Mouse (Mus musculus) MN1 (cell line): Measurements from ENCODE around the gene Sox5.

Experiments
- DNase-seq: peaks from one replicate; pipeline ENCODE4 v3.0.0-alpha.2; 2016; ENCODE audit warnings: low spot score

Gene Sox5

DNA sequence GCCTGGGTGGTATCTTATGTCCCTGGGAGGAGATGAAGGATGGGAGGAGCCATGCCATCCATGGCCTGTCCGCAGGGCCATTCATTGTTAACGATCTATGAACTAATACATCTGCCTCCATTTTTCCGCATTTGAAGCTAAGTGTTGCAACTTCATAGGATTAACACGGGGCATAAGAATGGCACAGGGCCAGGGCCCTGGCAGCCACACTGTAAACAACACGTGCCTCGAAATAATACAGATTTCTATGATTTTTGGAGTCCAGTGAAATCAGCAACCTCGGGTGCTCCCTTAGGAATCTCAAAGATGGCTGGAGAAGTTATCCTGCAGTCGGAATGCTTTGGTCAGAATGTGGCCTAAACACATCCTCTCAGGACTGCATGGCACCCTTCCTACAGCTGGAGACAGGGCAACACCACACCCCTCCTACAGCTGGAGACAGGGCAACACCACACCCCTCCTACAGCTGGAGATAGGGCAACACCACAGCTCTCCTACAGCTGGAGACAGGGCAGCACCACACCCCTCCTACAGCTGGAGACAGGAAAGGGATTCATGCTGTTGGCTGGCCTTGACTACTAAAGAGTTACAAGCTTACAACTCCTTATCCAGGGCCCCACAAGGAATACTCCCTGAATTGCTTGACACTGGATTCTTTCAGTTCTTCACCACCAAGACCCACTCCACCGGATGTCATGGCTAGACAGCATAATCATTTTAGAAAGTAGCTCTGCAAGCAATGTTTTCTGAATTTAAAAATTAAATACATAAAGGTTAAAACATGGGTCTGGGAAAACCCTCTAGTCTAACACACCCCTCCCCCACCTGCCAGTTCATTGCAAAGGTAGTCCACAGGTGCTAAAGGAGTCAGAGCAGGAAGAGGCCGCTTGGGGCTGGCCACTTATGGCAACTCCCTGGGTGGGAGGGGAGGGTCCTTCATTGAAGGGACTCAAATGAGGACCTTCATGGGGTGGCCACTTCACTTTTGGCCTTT lies 122.4 kb downstream of the Sox5 start:
- no peak for DNase-seq

GRCm38 (mm10) chr6:144652876-144653275 lies 128.9 kb downstream of the Sox5 start:
- no peak for DNase-seq

DNA sequence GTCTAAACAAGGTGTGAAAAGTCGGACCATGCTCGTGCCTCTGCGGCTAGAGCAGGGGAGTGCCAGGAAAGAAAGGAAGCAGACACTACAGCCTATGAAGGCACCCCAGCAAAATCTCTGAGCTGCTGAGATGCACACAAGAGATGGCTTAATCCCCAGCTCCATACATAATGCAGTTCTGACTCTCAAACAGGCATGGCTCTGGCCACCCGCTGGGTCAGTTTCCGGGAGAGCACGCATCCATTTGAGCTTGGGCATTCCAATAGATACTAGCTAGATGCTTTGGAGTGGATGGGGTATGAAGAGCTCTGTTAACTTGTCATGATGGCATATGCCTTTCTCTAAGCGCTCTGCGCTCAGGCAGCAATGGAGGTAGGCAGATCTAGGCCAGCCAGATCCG lies 132.9 kb downstream of the Sox5 start:
- DNase-seq, result no peak

DNA sequence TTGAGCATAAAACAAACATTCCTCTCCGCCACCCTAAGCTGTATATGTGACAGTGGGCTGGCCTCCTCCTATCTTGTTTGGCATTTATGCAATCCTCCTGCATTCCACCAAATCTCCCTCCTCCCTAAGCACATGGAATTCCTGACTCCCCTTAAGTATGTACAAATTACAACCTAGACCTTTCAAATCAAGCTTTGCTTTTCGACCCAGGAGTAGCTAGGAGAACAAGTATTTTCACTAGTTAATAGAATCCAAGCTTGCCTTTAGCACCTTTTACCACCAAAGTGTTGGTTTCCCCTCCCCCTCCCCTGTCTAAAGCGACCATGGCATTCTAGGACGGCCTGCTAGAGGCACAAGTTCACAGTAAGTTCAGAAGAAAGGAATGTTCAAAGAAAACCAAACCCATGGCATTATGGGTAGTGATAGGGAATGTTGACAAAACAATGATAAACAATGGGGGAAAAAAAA lies 133.6 kb downstream of the Sox5 start:
- no peak for DNase-seq

DNA sequence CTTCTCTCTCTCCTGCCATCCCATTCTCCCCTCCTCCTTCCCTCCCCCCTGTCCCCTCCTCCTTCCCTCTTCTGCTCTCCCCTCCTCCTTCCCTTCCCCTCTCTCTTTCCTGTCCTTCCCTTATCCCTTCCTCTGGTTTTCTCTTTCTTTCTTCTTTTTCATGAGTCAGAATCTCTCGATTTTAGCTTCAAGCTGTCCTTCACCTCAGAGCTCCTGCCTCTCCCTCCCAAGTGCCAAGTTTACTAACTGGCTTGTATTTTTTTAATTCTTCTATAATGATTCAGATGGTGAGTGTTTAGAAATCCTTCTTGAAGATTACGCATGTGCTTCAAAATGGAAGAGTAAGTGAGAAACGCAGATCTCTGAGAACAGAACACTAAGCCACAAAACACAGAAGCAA lies 135.4 kb downstream of the Sox5 start:
- DNase-seq, result no peak

GRCm38 (mm10) chr6:144645796-144646195 lies 136.0 kb downstream of the Sox5 start:
- DNase-seq, result no peak

GRCm38 (mm10) chr6:144644711-144645110 lies 137.1 kb downstream of the Sox5 start:
- DNase-seq, result no peak

DNA sequence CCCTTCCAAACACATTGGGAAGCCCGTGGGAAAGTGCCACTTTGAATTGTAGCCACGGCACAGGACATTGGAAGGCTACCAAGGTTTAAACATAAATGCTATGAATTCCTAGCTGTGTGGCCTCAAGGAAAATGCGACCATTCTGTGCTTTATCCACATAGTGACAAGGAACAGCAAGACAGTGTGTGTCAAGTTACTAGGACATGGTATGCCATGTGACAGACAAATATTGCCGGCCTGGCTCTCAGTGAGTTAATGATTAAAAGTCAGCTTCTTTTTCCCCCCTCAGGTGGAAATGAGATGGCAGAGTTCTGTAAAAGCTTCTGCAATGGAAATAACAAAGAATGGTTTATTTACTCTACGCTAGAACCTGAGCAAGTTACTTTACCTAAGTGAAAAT lies 138.2 kb downstream of the Sox5 start:
- no peak for DNase-seq

DNA sequence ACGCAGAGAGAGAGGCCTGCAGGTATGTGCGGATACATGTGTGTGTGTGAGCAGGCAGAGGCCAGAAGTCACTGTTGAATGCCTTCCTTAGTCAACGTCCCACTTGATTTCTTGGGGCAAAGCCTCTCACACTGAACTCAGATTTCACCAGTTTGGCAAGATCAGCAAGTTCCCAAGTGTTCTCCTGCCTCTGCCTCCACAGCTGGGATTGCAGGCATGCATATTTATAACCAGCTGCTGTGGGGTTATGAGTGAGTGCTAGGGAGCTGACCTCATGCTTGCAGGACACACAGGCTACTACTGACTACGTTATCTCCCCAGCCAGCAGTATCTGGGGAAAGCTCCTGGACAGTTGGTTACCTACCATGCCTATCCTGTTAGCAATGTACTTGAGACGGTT lies 139.9 kb downstream of the Sox5 start:
- no peak for DNase-seq

GRCm38 (mm10) chr6:144640591-144640990 lies 141.2 kb downstream of the Sox5 start:
- DNase-seq, result no peak

DNA sequence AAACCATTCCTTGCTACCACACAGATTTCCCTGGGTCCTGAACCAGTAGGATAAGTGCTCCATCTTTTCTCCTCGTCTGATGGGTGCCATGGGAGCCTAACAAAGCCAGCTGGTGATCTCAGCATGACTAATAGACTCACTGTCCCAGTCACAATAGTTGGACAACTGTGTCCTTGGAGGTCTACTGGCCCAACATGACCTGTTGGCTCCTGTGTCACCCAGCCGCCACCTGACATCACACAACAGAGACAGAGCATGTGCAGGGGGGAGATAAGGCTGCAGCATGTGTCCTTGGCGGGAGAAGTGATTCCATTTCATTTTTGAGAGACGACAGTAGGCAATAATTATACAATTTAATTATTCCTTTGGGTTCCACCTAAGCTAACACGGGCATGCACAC lies 143.2 kb downstream of the Sox5 start:
- no peak for DNase-seq

DNA sequence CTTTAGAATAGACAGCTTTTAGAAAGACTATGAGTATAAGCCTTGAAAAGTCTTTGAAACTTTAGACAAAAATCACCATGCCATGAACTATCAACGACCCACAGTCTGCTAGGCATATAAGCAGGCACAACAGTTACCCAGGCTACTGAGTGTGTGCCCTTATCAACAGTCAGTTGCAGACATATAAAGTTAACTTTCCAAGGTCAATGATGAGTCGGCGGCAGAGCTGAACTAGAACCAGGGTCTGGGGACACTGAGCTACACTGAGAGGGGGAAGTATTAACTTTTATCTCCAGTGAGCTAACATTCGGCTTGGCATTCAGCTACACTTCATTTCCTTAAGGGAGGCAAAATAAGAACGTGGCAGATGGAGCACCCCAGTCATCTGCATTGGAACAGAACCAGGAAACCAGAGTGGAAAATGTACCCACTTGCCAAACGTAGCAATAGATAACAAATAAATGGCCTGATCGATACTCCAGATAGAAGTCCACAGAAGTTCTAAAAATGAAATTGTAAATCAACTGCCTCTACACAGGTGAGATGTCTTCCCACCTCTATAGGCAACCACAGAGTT lies 154.2 kb downstream of the Sox5 start:
- DNase-seq, result no peak

GRCm38 (mm10) chr6:144621089-144621769 lies 160.5 kb downstream of the Sox5 start:
- DNase-seq, result no peak

GRCm38 (mm10) chr6:144611383-144611791 lies 170.4 kb downstream of the Sox5 start:
- DNase-seq, result no peak

DNA sequence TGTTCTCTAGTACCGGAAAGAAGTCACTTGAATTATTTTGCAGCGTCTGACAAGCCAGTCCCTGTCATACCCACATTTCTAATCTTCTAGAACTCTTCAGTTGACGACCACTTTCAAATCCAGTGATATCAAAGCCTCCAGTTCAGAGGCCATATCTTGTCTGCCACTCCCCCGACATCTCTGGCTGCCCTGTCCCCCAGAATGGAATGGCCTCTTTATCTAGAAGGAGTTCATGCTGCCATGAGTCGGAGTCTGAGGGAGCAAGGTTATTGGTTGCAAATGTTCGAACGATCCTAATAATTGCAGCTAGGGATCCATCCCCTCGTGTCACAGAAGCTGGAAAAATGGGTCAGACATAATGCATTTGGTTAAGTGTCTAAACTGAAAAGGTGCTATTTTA lies 170.9 kb downstream of the Sox5 start:
- no peak for DNase-seq

DNA sequence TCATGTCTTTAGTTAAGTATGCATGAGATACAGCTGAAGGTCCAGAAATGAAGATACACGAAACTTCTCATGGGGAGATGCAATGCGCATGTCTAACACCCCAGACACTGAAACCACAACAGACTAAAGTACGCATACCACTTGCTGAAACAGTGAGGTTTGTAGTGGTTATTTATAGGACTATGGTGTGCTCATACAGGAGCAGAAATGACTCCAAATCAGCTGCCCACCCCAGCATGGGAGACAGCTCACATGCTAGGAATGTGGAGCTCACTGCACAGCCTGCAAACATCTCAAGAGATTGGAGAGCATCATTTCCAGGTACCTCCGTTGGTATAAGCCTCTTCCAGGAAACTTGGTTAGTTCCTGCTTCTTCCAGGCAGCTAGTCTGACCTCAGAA lies 178.9 kb downstream of the Sox5 start:
- DNase-seq, result no peak

GRCm38 (mm10) chr6:144600351-144600750 lies 181.4 kb downstream of the Sox5 start:
- DNase-seq, result no peak

- DNase-seq, result no peak
Measured at GRCm38 (mm10) chr6:144598324-144598973, 183.3 kb downstream of the Sox5 start.

DNA sequence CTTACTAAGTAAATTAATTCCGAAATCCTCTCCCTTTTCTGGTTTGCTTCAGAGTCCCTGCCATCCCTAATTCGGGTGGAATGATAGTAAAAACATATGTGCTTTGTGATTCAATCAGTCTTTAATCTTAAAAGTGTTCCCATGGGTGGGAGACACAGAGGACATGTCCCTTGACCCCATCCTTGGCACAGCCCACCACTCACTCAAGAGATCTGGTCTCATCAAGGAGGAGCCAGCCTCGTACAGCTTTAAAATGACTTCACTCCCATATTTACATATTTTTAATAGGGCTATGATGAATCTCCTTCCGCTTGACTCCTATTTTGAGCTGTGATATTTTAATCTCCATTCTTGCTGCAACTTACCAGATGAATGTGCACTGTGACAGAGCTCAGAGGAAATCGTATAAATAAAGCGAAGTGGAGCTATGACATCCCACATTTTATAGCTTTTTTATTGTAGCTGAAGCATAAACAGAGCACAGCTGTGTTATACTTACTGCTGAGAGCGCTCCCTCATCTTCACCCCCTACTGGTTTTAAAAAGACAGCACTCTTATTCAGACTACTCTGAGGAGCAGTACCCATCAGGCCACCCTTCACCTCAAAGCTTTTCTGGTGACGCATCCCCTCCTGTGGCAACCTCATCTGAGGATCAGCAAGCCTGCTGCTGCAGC lies 185.1 kb downstream of the Sox5 start:
- DNase-seq, result no peak

- DNase-seq, result no peak
Measured at GRCm38 (mm10) chr6:144584854-144585253, 196.9 kb downstream of the Sox5 start.

GRCm38 (mm10) chr6:144584074-144584840 lies 197.5 kb downstream of the Sox5 start:
- no peak for DNase-seq
